Mouse (Mus musculus) mouse trophoblast stem cell (cell line): Measurements from ENCODE around the gene Maml2.

ENCODE experiments used
- in situ Hi-C, 2 experiments: fragments of 300-500 bp; cut with MseI, MboI; formaldehyde crosslinking; loops; 2 replicates in 1 of 2; 3 replicates in 1 of 2; pipeline ENCODE4 v1.15.1; 2025

Maml2 gene

GRCm38 (mm10) chr9:13673304-13673703 is 375.5 kb downstream of the Maml2 start:
- in situ Hi-C loops: no loop called here

DNA sequence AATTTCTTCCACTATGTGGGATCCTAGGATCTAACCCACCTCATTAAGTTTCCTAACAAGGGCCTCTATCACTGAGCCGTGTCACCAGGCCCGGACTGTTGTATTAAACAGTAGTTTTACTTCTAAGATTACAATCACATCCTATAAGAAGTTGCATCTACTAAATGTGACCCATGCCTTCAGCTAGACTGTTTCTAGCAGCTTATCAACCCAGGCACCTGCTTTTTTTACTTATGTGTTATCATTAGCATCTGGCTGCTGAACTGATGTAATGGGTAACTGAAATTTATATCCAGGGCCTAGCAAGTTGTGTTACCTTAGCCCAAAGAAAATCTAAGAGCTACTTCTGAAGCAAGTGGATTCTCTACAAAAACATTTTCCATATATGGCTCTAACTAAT is 380.3 kb downstream of the Maml2 start:
- in situ Hi-C loops: no loop called here

DNA sequence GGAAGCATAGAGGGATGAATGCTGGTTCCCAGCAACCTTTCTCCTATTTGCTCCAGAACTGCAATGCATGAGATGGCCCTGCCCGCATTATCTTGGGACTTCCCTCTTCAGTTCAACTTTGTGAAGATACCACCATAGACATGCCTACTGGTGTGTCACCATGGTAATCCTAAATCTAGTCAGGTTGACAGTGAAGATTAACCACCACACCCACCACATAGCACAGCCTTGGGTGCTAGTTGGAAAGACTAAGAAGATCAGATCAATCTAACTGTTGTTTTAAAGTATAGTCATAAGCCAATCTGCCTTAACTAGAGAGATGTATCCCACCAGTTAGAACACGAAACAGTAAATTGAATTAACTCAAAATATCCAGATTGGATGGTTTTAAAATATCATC is 381.9 kb downstream of the Maml2 start:
- in situ Hi-C loops: no loop called here

- in situ Hi-C loops: no loop called here
These were observed 383.4 kb downstream of the Maml2 start for GRCm38 (mm10) chr9:13681147-13681546.

GRCm38 (mm10) chr9:13681581-13682038 is 383.9 kb downstream of the Maml2 start:
- in situ Hi-C loops: no loop called here

DNA sequence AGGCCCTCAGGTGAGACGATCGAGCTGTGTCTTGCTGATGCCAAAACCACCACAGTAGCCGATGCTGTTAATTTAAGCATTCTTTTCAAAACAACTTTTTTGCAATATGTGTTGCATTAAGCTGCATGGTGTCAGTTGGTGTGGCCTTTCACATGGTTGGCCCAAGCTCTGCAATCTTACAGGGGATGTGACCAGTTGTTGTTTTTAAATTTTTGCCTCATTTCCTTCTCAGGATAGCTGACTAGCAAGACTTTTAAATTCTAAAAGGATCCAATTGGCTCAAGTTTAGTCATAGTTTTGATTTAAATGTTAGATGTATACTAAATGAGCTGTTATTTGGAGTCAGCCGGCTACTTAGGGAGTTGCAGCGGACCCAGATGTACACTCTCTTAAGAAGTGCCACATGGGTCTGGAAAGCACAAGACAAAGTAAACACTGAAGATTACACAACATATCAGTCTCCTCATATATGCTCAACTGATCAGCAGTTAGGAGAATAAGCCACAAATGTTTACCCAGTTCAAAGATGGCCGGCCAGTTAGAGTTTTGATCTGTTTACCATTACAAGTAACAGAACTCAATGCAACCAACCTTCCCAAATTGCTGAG is 386.7 kb downstream of the Maml2 start:
- in situ Hi-C loops: no loop called here

DNA sequence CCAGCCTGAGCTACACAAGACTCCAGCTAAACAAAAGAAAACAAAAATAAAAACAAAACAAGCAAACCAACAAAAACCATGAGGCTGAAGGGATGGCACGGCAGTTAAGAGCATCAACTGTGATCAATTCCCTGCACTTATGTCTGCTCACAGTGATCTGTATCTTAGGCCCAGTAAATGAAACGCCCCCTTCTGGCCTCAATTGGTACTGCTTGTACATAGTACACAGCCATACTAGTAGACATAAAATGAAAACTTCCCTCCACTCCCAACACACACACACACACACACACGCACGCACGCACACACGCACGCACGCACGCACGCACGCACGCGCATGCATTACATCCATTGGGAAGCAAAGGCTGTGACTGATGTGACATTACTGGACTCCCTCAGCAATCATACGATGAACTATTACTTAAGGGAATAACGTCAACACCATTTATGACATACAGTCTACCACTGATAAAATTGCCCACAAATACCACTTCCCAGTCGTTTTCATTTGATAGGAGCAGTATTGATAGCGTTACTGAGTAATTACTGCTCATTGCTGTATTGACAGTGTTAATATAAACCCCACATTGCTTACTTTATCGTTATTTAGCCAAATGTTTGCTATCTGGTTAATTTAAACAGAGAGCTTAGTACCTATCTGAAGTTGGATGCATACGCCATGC is 389.4 kb downstream of the Maml2 start:
- in situ Hi-C loops: no loop called here

DNA sequence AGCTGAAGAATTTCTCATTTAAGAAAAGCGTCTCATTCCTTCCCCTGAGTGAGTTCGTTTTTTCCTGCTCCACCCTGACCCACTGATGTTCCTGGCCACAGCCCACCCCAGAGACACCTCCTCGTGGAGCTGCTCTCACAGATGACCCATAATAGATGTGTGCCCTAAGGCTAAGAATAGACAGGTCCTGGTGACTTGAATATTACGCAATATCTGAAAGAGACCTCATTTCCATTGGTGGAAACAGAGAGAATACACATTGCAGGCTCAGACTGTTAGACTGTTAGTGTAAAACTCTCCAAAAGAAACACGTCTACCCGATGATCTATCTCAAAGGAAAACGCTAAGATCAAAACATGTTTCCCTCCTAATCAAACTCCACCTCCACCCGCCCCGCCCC is 391.2 kb downstream of the Maml2 start:
- in situ Hi-C loops: no loop called here

GRCm38 (mm10) chr9:13690321-13690720 is 392.6 kb downstream of the Maml2 start:
- in situ Hi-C loops: no loop called here

DNA sequence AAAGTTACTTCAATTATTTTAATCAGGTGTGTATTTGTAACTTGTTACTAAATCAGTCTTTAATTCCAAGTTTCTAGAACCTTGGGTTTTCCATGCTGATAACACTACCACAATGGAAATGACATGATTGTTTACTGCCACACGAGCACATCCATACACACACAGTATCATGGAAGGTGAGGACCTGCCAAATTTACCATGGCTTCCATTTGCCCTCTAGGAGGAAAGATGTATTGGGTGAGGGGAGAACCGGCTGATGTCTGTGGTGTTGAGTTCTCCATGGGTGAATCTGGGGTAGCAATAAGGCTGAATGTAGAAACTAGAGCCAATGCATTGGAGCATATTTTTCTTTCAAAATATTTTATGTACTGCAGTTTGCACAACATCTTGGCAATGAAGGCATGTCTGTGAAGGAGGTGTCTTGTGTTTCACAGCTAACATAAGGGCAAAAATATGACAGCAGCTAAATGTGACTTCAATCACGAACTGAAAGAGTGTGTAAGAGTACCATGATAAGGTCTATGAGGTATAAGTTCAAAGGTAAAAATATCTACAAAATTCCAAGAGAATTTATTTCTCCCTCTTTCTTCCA is 396.0 kb downstream of the Maml2 start:
- in situ Hi-C loops: no loop called here

- in situ Hi-C loops: no loop called here
These were observed 396.5 kb downstream of the Maml2 start for GRCm38 (mm10) chr9:13694293-13694692.

- in situ Hi-C loops: no loop called here
These were observed 399.5 kb downstream of the Maml2 start for GRCm38 (mm10) chr9:13697041-13697811.

GRCm38 (mm10) chr9:13697869-13698268 is 400.1 kb downstream of the Maml2 start:
- in situ Hi-C loops: no loop called here

GRCm38 (mm10) chr9:13699061-13699780 is 401.5 kb downstream of the Maml2 start:
- in situ Hi-C loops: no loop called here

DNA sequence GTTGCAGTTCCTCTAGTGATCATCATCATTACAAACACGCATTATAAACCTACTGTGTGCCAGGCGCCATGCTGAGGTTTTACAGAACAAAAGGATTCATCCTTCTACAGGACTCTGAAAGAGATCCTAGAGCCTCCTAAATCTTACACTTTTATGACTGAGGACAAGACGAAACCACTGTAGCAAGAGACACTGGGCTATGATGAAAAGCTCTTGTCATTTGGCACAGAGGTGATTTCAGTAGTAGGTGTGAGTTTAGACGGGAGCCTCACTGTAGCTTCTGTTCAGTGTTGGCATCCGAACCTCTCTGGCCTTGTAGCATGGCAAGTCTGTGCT is 402.0 kb downstream of the Maml2 start:
- in situ Hi-C loops: no loop called here

- in situ Hi-C loops: no loop called here
These were observed 404.0 kb downstream of the Maml2 start for GRCm38 (mm10) chr9:13701773-13702172.

- in situ Hi-C loops: no loop called here
These were observed 405.3 kb downstream of the Maml2 start for GRCm38 (mm10) chr9:13703100-13703499.

GRCm38 (mm10) chr9:13704917-13705316 is 407.2 kb downstream of the Maml2 start:
- in situ Hi-C loops: no loop called here

GRCm38 (mm10) chr9:13707066-13707555 is 409.4 kb downstream of the Maml2 start:
- in situ Hi-C loops: no loop called here

- in situ Hi-C loops: no loop called here
These were observed 411.7 kb downstream of the Maml2 start for GRCm38 (mm10) chr9:13709436-13709835.

GRCm38 (mm10) chr9:13715891-13716290 is 418.1 kb downstream of the Maml2 start:
- in situ Hi-C loops: loop anchor here (10.0 kb wide), 1 partner anchor 481 kb away; no protein-coding TSS in a partner anchor
